Mouse (Mus musculus) cerebellum, postnatal 14 days (tissue): ENCODE data around the gene Hes6.
A peak's percentile ranks its signal among the peaks of the same experiment; 100 is the strongest.

Experiments used
- DNase-seq, 2 experiments: peaks; one replicate each; pipeline ENCODE4 v3.0.0; 2021; ENCODE audit warnings: mixed read lengths in 2 of 2

Gene Hes6

GRCm38 (mm10) chr1:91439776-91440175 is 25.9 kb upstream of the Hes6 start:
- no peak for DNase-seq

- DNase-seq, result no peak
These were observed 23.7 kb upstream of the Hes6 start for GRCm38 (mm10) chr1:91437573-91437972.

- DNase-seq, result no peak
These were observed 23.2 kb upstream of the Hes6 start for GRCm38 (mm10) chr1:91437083-91437400.

- peak; percentile 61 to 75 for DNase-seq
These were observed 22.7 kb upstream of the Hes6 start for GRCm38 (mm10) chr1:91436380-91437082.

DNA sequence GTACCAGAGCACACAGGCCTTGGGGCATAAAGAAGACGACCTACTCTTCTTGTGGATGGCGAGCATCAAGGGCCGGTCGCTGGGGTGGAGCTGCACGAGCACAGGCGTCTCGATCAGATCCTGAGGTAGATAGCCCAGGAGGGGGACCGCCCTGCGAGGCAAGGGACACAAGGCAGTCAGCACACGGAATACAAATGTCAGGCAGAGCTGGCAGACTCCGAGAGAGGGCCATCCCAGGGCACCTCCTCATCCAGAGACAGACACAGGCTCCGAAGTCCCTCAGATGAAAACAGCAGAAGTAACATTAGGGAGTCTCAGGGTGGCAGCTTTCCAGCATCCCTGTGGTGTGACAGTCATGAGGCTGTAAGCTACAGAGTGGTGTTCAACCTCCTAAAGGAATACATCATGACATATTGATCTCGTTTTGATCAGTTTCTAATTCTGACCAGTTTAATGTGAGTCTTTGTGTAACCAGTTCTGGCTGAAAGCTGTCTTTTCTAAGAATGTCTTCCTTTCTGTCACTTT is 21.8 kb upstream of the Hes6 start:
- DNase-seq, result peak; percentile 29 to 60

- no peak for DNase-seq
These were observed 21.1 kb upstream of the Hes6 start for GRCm38 (mm10) chr1:91434905-91435304.

GRCm38 (mm10) chr1:91430761-91431160 is 16.9 kb upstream of the Hes6 start:
- DNase-seq, result no peak

DNA sequence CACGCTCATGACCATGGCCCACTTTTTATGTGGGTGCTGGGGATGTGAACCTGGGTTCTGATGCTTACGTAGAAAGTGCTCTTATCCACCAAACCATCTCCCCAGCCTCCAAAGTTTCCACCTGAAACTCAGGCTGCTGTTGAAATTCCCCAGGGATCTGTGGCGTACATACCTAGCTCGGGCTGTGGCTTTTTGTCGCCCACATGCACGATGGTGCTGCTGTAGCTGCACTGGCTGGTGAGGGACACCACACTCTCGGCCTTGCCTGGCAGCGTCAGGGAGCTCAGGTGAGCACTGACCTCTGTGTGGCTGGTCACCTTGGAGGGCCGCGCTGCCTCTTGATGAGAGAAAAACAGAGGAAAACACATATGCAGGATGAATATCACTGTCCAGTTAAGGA is 15.4 kb upstream of the Hes6 start:
- DNase-seq, result no peak

DNA sequence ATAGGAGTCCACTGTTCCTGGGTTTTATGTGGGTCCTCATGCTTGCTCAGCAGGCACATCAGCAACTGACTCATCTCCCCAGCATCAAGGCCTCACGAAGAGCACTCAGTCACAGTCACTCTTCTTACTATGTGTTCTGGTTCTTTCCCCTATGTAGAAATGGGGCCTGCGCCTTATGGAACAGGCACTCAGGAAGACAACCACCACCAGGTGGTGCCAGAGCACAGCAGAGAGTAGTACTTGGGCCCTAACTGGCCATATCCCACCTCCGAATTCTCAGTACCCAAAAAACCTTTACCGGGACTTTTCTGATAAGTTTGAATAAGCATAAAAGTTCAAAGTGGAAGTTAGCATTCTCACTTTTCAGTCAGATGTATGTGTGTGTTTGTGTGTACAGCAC is 14.8 kb upstream of the Hes6 start:
- DNase-seq, result peak; percentile 86 to 94

DNA sequence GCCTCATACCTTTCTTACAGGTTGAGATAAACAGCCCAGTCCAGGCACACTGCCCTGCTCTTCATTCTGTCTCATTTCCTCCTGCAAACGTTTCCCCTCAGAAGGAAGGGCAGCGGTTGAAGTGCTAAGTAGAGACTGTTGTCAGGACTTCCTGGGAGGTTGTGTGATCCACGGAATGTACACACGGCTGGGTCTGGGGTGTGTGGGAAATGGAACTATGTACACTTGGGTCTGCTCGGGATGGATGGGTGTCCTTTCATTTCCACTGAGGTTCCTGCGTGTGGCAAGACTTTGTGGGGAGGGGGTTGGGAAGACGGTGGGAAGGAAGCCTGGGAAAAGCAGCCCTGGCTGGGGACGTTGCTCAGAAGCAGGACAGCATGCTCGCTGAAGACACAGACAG is 12.6 kb upstream of the Hes6 start:
- DNase-seq, result no peak

DNA sequence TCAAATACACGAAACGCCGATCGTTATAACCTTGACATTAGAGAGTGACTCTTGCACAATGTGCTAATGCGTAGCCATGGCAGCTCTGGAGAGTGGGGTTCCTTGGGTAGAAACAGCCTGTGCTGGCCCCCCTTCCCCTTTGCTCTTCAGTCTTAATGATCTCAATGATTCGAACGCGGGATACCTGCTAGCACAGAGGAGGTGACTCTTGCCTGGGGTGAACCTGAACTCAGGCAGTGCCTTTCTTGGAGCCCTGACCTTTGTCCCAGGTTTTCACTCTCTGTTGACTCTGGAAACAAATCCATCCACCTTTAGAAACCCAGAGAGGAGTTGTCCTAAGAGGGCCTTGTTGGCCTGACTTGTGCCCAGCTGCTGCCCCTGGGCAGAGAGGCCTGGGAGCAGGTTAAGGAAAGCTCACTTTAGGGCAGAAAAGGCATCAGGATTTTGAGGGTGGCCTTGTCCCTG is 6.8 kb upstream of the Hes6 start:
- DNase-seq, result no peak

GRCm38 (mm10) chr1:91419862-91420600 is 6.2 kb upstream of the Hes6 start:
- DNase-seq, result no peak

- no peak for DNase-seq
These were observed 4.2 kb upstream of the Hes6 start for GRCm38 (mm10) chr1:91417991-91418390.

- peak; percentile 32 to 41 for DNase-seq
These were observed 1.5 kb upstream of the Hes6 start for GRCm38 (mm10) chr1:91415311-91415710.

DNA sequence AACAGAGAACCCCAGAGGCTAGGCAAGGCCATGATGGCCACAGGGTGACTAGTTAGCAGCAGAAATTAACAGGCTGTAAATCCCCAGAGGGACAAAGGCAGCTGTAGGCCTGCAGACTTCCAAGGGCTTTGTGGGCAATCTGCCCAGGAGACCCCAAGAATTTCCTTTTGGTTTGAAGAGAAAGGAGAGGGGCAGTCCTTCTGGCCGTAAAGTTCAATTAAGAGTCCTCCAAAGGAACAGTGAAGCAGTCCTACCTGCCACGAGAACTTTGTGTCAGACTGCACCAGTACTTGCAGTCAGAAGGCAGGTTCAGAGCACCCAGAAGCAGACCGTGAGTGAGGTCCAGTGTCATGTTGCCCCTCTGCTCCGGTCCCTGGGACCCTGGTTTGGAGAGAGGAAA is 1.1 kb upstream of the Hes6 start:
- peak; percentile 31 to 51 for DNase-seq

DNA sequence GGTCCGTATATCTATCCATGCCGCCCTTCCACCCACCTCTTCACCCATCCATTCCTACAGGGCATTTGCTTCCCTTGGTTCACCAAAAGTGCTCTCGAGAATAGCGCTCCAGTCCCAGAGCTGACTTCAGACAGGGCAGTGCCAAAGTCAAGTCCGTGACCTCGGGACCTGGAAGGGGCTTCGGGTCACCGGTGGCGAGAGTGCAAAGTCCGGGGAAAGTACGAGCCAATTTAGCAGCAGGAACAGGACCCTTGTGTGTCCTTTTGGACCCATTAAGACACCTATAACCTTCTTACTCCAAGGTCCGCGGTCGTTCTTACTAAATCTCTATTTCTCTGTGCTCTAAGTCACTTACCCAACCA is 321 bp downstream of the Hes6 start:
- DNase-seq, result no peak

- peak; percentile 92 to 93 for DNase-seq
These were observed 770 bp downstream of the Hes6 start for GRCm38 (mm10) chr1:91413030-91413506.

DNA sequence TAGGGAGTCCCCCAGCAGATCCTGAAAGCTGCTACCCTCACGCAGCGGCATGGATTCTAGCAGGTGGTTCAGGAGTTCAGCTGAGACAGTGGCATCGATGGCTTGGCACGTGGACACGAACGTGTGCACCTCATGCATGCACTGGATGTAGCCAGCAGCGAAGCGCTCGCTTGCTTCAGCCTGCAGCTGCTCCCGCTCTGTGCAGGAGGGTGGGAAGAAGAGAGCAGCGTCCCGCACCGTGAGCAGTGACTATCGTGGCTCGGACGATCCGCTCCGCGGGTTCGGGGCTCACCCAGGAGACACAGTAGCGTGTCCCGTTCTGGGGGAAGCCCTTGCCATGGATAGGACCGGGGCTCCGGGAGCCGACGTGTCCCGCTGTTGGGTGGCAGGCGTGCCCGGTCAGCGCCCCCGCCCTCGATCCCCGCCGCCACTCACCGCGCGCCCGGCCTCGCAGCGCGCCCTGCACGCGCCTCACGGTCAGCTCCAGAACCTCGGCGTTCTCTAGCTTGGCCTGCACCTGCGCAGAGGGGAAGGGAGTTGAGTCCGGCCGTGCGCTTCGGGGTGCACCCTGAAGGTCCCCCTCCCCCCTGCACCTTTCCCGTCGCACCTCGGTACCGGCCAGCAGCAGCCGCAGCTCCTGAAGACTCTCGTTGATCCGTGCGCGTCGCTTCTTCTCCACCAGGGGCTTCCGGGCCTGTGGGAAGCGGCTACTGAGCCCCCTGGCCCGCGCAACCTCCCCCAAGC is 1.4 kb downstream of the Hes6 start:
- DNase-seq, result peak in 1 of 2 experiments; percentile 53

DNA sequence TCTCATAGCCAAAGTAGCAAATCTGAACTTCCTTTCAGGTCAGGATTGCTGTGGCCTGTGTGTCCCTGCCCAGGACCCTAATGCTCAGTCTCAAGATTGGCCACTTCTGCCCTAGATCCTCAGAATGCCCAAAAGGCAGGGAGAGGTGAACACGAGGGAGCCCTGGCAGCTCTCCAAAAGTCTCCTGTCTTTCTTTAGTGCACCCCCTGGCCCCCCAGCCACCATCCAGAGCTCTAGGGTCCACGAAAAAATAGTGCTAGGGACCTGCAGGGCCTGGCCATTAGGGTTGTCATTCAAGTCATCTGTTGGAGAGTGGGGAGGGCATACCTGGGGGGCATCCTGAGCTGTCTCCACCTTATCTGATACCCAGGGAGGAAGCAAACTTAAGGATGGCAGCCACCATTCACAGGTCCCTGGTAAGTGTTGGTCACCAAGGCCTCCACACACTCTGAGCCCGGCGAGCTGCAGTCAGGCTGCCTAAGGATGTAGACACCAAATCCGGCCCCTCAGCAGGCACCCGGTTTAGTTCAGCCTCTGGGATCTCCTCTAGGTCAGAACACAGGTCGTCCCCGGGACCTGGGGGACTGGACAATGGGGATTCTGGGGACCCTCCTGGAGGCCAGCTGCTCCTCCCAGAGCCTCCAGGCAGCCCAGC is 2.1 kb downstream of the Hes6 start:
- DNase-seq, result peak; percentile 22 to 52

- no peak for DNase-seq
These were observed 6.0 kb downstream of the Hes6 start for GRCm38 (mm10) chr1:91407819-91408218.

GRCm38 (mm10) chr1:91405406-91406169 is 8.2 kb downstream of the Hes6 start:
- DNase-seq, result peak; percentile 93

DNA sequence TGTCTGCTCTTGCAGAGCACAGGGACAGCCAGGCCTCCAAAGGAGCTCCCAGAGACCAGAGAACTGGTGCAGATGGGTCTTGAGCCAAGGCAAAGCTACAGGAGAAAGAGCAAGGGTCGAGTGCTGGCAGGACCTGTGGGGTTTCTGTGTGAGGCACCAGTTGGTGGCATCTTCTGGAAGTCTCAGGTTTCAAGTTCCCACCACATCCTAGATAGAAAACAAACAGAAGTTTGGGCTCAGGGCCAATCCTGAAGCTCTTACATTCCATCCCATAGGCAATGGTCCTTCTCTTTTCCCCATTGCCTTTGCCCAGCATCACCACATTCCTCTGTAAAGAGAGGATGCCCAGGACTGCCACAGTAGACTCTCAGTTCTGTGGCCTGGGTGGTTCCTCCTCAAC is 8.9 kb downstream of the Hes6 start:
- no peak for DNase-seq
